Mouse (Mus musculus): ENCODE results near the gene Csmd2.
"Not testable (repeated sequence)": the region's sequence is repeated elsewhere in the genome, so short reads cannot be mapped to it uniquely, and the experiment has no call there.

Csmd2 gene

GRCm38 (mm10) chr4:128521276-128521675 lies 533.6 kb downstream of the Csmd2 start:
- DNase-seq: no peak

DNA sequence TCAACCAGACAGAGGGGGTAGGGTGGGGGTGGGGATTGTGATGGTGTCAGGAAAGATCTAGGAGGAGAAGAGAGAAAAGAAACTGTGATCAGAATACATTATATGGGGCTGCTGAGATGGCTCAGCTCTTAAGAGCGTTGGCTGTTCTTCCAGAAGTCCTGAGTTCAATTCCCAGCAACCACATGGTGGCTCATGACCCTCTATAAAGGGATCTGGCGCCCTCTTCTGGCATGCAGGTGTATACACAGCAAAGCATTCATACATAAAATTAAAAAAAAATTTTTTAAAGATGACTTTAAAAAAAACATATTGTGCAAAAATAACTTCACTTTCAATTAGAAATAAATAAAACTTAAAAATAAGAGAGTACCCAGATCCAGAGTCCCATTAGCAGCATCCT lies 555.7 kb downstream of the Csmd2 start:
- DNase-seq: peak; percentile 26 to 37

- DNase-seq: not testable (repeated sequence)
These were observed 556.4 kb downstream of the Csmd2 start for GRCm38 (mm10) chr4:128543956-128544486.

DNA sequence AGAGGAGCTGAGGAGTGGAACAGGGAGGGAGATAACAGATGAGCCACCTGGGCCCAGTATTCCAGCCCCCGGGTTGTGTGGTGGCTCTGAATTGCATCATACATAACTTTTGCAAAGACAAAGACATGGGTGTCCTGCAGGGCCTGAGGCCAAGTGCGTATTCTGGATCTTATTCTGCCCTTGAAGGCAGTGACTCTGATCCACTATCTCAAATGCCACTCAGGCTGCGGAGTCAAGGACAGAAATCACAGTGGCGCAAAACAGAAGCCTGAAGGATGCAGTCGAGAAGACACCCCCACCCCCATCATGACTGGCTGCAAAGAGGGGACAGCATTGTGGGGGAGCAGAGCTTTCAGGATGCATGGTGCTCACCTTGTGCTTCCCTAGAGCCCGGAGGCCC lies 563.1 kb downstream of the Csmd2 start:
- no peak for DNase-seq

DNA sequence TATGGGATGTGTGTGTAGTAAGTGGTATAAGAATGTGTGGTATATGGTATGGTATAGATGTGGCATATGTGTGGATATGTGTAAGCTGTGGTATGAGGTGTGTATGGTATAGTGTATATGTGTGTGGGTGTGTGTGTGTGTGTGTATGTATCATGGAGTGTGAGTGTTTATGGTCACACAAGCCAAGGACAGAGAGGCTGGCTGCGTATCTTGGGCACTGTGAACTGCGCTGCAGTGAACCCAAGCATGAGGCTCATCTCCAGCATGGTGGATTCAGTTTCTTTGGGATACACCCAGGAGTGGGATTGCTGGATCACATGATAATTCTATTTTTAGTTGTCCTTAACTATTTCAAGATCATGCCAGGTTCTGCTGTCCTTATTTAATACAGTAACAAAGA lies 566.5 kb downstream of the Csmd2 start:
- DNase-seq: no peak

DNA sequence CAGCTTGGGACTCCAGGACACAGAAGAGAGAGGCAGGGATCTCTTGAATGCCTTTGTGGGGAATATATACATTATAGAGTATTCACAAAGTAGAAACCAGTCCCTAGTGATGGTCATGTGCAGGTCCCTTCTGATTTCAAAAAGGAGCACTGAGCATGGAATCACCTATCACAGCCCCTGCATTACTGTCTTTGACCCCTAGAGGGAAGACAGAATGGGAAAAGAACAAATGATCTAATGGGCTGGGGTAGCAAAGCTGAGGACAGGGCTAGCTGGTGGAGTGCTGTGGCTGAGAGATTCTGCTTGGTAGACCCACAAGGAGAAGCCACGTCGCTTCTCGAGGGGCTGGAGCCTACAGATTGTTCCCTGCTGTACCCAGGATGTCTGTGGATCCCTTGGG lies 572.7 kb downstream of the Csmd2 start:
- DNase-seq: no peak

GRCm38 (mm10) chr4:128575811-128576210 lies 588.2 kb downstream of the Csmd2 start:
- DNase-seq: no peak

- no peak for DNase-seq
These were observed 591.5 kb downstream of the Csmd2 start for GRCm38 (mm10) chr4:128579182-128579581.

DNA sequence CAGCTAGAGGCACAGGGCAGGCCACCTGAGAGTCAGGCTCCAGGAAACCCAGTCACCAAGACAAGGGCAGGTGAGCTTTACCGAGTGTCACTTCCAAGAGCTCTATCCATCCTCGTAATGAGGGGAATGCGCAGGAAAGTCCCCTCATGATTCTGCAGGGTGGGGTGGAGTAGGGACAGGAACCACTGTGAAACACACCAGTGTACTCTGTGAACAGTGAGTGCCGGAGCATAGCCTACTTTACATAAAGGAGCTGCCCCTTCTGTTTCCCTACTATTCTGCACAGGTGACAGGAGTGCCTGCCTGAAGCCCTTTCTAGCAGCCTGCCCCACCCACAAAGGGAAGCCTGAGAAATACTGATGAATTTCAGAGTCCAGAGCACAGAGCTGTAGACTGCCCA lies 605.6 kb downstream of the Csmd2 start:
- DNase-seq: no peak

- no peak for DNase-seq
These were observed 606.4 kb downstream of the Csmd2 start for GRCm38 (mm10) chr4:128594062-128594461.

DNA sequence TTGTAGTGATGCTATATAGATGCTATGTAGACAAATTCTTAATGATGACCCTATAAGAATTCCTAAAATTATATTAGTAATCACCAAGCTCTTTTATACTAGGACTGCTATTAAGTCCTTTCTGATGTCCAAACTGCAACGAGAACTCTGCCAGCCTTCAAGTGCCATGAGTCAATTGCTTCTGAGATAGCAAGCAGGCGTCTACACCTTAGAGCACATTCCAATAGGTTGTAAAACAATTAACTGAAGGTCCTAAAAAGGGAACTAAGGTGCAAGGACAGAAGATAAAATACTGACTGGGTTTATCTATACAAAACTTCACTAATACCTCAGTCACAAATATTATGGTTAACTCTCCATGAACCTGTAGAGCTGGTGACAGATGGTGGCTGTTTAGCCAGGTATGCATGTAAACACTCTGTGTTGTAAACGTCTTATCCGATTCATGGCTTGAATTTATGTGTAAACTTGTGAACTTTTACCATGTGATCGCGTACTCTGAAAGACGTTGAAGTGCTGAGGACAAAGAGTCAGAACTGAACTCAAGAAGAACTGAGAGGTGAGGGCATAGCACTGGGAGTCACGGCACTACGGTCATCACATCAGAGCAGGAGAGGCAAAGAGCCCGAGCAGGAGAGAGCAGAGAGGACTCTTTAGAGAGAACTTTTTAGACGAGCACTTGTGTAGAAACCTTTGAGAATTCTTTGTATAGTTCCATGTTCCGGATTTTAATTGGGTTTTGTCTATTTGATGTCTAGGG lies 610.3 kb downstream of the Csmd2 start:
- no peak for DNase-seq

DNA sequence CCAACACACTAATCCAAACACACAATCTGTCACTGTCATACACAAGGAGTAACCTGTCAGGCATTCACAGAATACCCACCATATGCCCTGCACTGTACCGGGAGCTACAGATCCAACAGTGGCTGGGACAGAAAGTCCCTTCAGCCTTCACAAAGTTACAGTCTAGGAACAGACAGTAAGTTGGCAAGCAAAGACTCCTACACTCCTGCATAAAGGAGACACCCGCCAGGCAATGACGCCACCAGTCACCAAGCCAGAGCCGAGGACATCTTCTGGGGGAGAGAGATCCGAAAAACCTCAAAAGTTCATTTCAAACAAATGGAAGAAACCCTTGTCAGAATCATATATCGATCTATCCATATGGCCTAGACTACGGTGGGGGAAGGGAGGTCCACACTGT lies 618.9 kb downstream of the Csmd2 start:
- DNase-seq: no peak

GRCm38 (mm10) chr4:128607661-128608060 lies 620.0 kb downstream of the Csmd2 start:
- DNase-seq: no peak

- peak in 1 of 2 experiments; percentile 12 for DNase-seq
These were observed 621.7 kb downstream of the Csmd2 start for GRCm38 (mm10) chr4:128609276-128609924.

DNA sequence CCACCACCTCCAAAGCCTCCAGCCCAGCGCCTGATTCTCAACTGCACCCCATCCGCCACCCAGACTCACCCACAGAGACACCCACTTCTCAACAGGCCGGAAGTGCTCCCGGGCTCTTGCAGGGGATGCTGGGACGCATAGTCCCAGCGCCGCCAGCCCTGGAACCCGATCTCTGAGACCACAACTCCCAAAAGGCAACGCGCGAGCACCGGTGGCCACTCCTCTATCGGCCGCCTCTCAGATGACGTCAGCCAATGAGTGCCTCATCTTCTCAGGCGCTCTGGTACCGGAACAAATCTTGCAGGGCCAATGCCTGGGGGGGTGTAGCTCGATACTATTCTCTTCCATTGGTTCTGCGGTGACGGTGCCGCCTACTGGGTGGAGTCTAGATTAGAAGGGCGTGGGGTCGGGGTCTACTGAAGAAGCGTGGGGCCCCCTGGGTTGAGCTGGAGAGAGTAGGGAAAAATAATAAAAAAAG lies 622.3 kb downstream of the Csmd2 start, which contains the start of gene Zscan20:
TSS of gene Zscan20 (minus strand) at position 174 of the 478 bp plus-strand sequence.
- peak; percentile 93 to 94 for DNase-seq

DNA sequence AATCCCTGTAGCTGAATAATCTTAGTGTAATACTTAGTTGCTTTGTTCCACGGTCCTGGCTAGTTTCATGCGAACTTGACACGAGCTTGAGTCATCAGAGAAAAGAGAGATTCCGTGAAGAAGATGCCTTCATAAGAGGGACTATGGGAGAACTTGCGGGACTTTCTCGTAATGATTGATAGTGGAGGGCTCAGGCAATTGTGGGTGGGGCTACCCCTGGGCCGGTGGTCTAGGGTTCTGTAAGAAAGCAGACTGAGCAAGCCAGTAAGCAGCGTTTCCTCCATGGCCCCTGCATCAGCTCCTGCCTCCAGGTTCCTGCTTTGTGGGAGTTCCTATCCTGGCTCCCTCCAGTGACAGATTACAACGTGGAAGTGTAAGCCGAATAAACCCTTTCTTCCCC lies 623.0 kb downstream of the Csmd2 start:
- peak in 1 of 2 experiments; percentile 10 for DNase-seq

GRCm38 (mm10) chr4:128611726-128612125 lies 624.1 kb downstream of the Csmd2 start:
- not testable (repeated sequence) for DNase-seq

DNA sequence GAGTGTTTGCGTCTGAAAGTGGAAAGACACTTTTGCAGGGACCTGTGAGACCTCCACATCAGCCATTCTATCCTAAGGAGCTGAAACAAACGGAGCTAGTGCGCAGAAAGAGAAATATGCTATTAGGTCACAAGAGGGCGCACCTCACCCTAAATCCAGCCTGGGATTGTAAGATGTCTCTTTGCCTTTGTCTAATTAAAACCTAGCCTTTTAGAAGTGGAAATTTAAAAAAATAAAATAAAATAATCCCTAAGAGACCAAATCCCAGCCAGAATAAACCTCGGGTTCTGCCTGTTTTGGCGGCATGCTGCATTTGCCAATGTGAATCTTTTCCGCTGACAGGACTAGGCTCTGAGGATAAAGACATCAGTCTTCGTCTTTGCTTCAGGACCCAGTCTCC lies 625.7 kb downstream of the Csmd2 start:
- peak; percentile 53 to 67 for DNase-seq

DNA sequence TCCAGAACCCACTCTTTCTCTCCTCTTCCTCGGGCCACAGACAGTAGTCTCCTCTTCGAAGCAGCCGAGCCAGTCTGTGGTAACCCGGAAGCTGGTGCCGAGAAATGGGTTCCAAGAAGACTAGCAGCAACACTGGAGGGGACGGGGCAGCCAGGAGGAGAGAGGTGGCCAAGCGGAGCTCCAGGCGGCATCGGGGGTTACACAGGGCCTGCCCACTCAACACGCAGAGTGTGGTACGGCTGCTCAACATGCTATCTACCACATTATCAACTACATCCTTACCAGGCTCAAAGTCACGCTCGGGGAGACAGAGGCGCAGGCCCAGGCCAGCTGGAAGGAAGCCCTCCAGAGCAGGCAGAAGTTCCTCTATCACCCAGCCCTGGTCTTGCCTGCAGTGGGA lies 628.1 kb downstream of the Csmd2 start:
- DNase-seq: no peak

Measured in cerebellum, postnatal 36 days (tissue).